8 mouse cellular contexts compared by ENCODE assay signal in the genomic region with DNA sequence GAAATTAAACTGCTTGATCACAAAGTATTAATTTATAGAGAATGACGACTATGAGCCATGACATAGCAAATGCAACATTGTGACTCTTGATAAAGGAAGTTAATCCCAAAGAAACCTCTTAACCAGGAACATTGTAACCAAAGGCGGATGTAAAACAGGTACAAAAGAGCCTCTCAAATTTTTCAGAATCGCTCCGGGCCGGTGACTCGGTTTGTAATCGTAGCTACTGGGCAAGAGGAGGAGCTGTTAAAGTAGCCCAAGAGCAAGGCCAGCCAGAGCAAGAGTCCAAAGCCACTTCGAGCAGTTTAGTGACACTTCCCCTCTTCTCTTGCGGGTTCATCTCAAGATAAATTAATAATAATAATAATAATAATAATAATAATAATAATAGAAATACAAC. TPM values are rescaled to one million over a fixed set of nuclear protein-coding genes. Genes with fewer than 3 reads are reported as not detected.
DNase-seq lines count a peak whose midpoint lies in the region; ATAC-seq lines count a peak whose summit lies in the region.

No protein-coding gene starts in this region.

- no peak for ATAC-seq in megakaryocyte, adult 5-6 weeks (ENCODE audit: poor library complexity, severe bottlenecking)
- no peak for ATAC-seq in intestine, embryonic 14.5 days (replicated peaks; ENCODE audit: low FRiP score, low TSS enrichment, low read depth)
- ATAC-seq in lung, embryonic 15.5 days (ENCODE audit: borderline replicate concordance, extremely low read depth, low FRiP score, low TSS enrichment) = no peak

- H3K4me3 ChIP-seq in megakaryocyte, embryonic 14.5 days (replicated peaks) = peak overlapping the region; percentile 94
- H3K4me3 ChIP-seq in intestine, embryonic 14.5 days (ENCODE audit: low read depth, low read length) = peak overlapping the region; percentile 89
- peak overlapping the region; percentile 98 for H3K4me3 ChIP-seq in lung, embryonic 15.5 days

- H3K4me2 ChIP-seq in intestine, embryonic 14.5 days (ENCODE audit: low read length) = peak overlapping the region; percentile 84
- H3K4me2 ChIP-seq in lung, embryonic 15.5 days = peak overlapping the region; percentile 75

- no peaks in the 10 kb centered on the region for H3K9me3 ChIP-seq in megakaryocyte, embryonic 14.5 days
- no peaks in the 10 kb centered on the region for H3K9me3 ChIP-seq in intestine, embryonic 14.5 days (ENCODE audit: control insufficient read depth, low read length)
- H3K9me3 ChIP-seq in lung, embryonic 15.5 days = no peaks in the 10 kb centered on the region

- peak; percentile 33 for DNase-seq in embryo, embryonic 11 days
- no peak for DNase-seq in intestine, embryonic 14.5 days (ENCODE audit: low spot score)
- DNase-seq in testis, postnatal 14 days (ENCODE audit: low spot score) = peak; percentile 21
- DNase-seq in frontal cortex, postnatal 10 days (ENCODE audit: low spot score in 2 of 2) = no peak
- DNase-seq in gastrocnemius, postnatal 36 days = no peak

- 3% methylated on average over 9 of the region's 9 CpGs for WGBS in intestine, embryonic 14.5 days
- 5% methylated on average over 9 of the region's 9 CpGs for WGBS in lung, embryonic 15.5 days

- H3K4me1 ChIP-seq in megakaryocyte, embryonic 14.5 days = peaks cover 25% of the 10 kb centered on the region
- peaks cover 15% of the 10 kb centered on the region for H3K4me1 ChIP-seq in intestine, embryonic 14.5 days (replicated peaks; ENCODE audit: control insufficient read depth, insufficient read depth, low read length)
- H3K4me1 ChIP-seq in lung, embryonic 15.5 days = peaks cover 14% of the 10 kb centered on the region

- H3K36me3 ChIP-seq in megakaryocyte, embryonic 14.5 days (replicated peaks; ENCODE audit: low read length) = peaks cover 4% of the 10 kb centered on the region
- no peaks in the 10 kb centered on the region for H3K36me3 ChIP-seq in intestine, embryonic 14.5 days (ENCODE audit: control insufficient read depth, insufficient read depth, low read length)
- no peaks in the 10 kb centered on the region for H3K36me3 ChIP-seq in lung, embryonic 15.5 days

- intact Hi-C loops in gastrocnemius, postnatal 36 days (cut with DNase I) = loop anchor here (10.0 kb wide), 1 partner anchor 187 kb away; a partner anchor contains a TSS

- 0 out of 2 replicates have a peak overlapping the region, but pooled peaks have one; percentile 47 for H3K27ac ChIP-seq in intestine, embryonic 14.5 days (ENCODE audit: low read depth)
- H3K27ac ChIP-seq in lung, embryonic 15.5 days = 0 out of 2 replicates have a peak overlapping the region, but pooled peaks have one; percentile 97

- peak overlapping the region; percentile 90 for H3K9ac ChIP-seq in intestine, embryonic 14.5 days (ENCODE audit: low read length)
- H3K9ac ChIP-seq in lung, embryonic 15.5 days = peak overlapping the region; percentile 52; the same call in 1 of the 2 replicates

- H3K27me3 ChIP-seq in megakaryocyte, embryonic 14.5 days (replicated peaks) = no peaks in the 10 kb centered on the region
- no peaks in the 10 kb centered on the region for H3K27me3 ChIP-seq in intestine, embryonic 14.5 days (replicated peaks; ENCODE audit: control insufficient read depth, insufficient read depth, low read length)
- H3K27me3 ChIP-seq in lung, embryonic 15.5 days = no peaks in the 10 kb centered on the region

RNA-seq across cellular contexts. Expression of a gene that starts 0.8 kb away (rescaled TPM):
- polyA plus RNA-seq in megakaryocyte, embryonic 14.5 days (2012; ENCODE audit: insufficient read depth, low replicate concordance) = 4.2 and 5.1 TPM in 2 replicates
- total RNA-seq in megakaryocyte, adult 5-6 weeks (2015) = 65.3 and 67.4 TPM in 2 replicates
- total RNA-seq in megakaryocyte, adult 5-6 weeks (2017) = 49.2 and 50.2 TPM in 2 replicates
- 31.8 and 33.5 TPM in 2 replicates for polyA plus RNA-seq in intestine, embryonic 14.5 days (2014; fragmentation: Nextera tagmentation; extraction: Ambion mirVana)
- 33.1 and 35.1 TPM in 2 replicates for polyA plus RNA-seq in lung, embryonic 15.5 days (2015; fragmentation: Nextera tagmentation; extraction: Ambion mirVana)
- total RNA-seq in gastrocnemius, postnatal 36 days (2021) = 100 to 1,000 TPM; 103 to 111 TPM

Comparison
In these comparisons a context has a peak if more than half of its experiments do, and no peak if none do; other contexts are left out.
1. DNase-seq: peak in embryo, embryonic 11 days (single experiment) and testis, postnatal 14 days (single experiment); none in intestine, embryonic 14.5 days (single experiment), frontal cortex, postnatal 10 days (0 of 2) and gastrocnemius, postnatal 36 days (0 of 2).
2. Peak in every context shown above with its lines, with median percentiles within 50 percentile points of each other: H3K4me3 ChIP-seq.